Mouse (Mus musculus): Measurements from ENCODE around the gene Lef1. TPM values are rescaled to one million over a fixed set of nuclear protein-coding genes. Genes with fewer than 3 reads are reported as not detected.

The Lef1 gene
- polyA plus RNA-seq, 1 experiment = 24.9 TPM

GRCm38 (mm10) chr3:131139345-131140090 is 29.2 kb downstream of the Lef1 start:
- no peak for DNase-seq (ENCODE audit: low read depth)

- no peak for DNase-seq (ENCODE audit: low read depth)
Observed at GRCm38 (mm10) chr3:131140091-131140462, 29.8 kb downstream of the Lef1 start.

GRCm38 (mm10) chr3:131141546-131141945 is 31.3 kb downstream of the Lef1 start:
- DNase-seq (ENCODE audit: low read depth) = no peak

- no peak for DNase-seq (ENCODE audit: low read depth)
Observed at GRCm38 (mm10) chr3:131144250-131144649, 34.0 kb downstream of the Lef1 start.

- no peak for DNase-seq (ENCODE audit: low read depth)
Observed at GRCm38 (mm10) chr3:131152921-131153320, 42.6 kb downstream of the Lef1 start.

GRCm38 (mm10) chr3:131153896-131154295 is 43.6 kb downstream of the Lef1 start:
- DNase-seq (ENCODE audit: low read depth) = no peak

GRCm38 (mm10) chr3:131154576-131154975 is 44.3 kb downstream of the Lef1 start:
- no peak for DNase-seq (ENCODE audit: low read depth)

- DNase-seq (ENCODE audit: low read depth) = no peak
Observed at GRCm38 (mm10) chr3:131155066-131155465, 44.8 kb downstream of the Lef1 start.

- no peak for DNase-seq (ENCODE audit: low read depth)
Observed at GRCm38 (mm10) chr3:131155657-131156056, 45.4 kb downstream of the Lef1 start.

GRCm38 (mm10) chr3:131156377-131156776 is 46.1 kb downstream of the Lef1 start:
- DNase-seq (ENCODE audit: low read depth) = no peak

- DNase-seq (ENCODE audit: low read depth) = no peak
Observed at GRCm38 (mm10) chr3:131157471-131157870, 47.2 kb downstream of the Lef1 start.

GRCm38 (mm10) chr3:131159204-131159760 is 49.0 kb downstream of the Lef1 start:
- DNase-seq (ENCODE audit: low read depth) = no peak

GRCm38 (mm10) chr3:131159881-131160615 is 49.8 kb downstream of the Lef1 start:
- DNase-seq (ENCODE audit: low read depth) = no peak

- DNase-seq (ENCODE audit: low read depth) = no peak
Observed at GRCm38 (mm10) chr3:131160921-131161320, 50.6 kb downstream of the Lef1 start.

- DNase-seq (ENCODE audit: low read depth) = no peak
Observed at GRCm38 (mm10) chr3:131167731-131168130, 57.5 kb downstream of the Lef1 start.

- no peak for DNase-seq (ENCODE audit: low read depth)
Observed at GRCm38 (mm10) chr3:131169161-131169560, 58.9 kb downstream of the Lef1 start.

GRCm38 (mm10) chr3:131170099-131170643 is 59.9 kb downstream of the Lef1 start:
- DNase-seq (ENCODE audit: low read depth) = no peak

- no peak for DNase-seq (ENCODE audit: low read depth)
Observed at GRCm38 (mm10) chr3:131171292-131171960, 61.2 kb downstream of the Lef1 start.

GRCm38 (mm10) chr3:131172293-131172692 is 62.0 kb downstream of the Lef1 start:
- no peak for DNase-seq (ENCODE audit: low read depth)

GRCm38 (mm10) chr3:131181006-131181405 is 70.7 kb downstream of the Lef1 start:
- no peak for DNase-seq (ENCODE audit: low read depth)

- peak; percentile 23 for DNase-seq (ENCODE audit: low read depth)
Observed at GRCm38 (mm10) chr3:131182158-131182557, 71.9 kb downstream of the Lef1 start.

GRCm38 (mm10) chr3:131186193-131186592 is 75.9 kb downstream of the Lef1 start:
- DNase-seq (ENCODE audit: low read depth) = no peak
